Mouse (Mus musculus): Measurements from ENCODE around the gene Anxa8.
A peak's percentile ranks its signal among the peaks of the same experiment; 100 is the strongest.

Anxa8 gene

GRCm38 (mm10) chr14:34085731-34086130, at the start of gene Anxa8:
Anxa8 (plus strand) TSS chr14:34085981.
- no peak for DNase-seq (ENCODE audit: low spot score in 2 of 2)

GRCm38 (mm10) chr14:34041241-34041640, 44.5 kb upstream of the Anxa8 start:
- no peak for DNase-seq (ENCODE audit: low spot score in 2 of 2)

- DNase-seq (ENCODE audit: low spot score in 2 of 2): no peak
Observed at GRCm38 (mm10) chr14:34043341-34043740, 42.4 kb upstream of the Anxa8 start.

DNA sequence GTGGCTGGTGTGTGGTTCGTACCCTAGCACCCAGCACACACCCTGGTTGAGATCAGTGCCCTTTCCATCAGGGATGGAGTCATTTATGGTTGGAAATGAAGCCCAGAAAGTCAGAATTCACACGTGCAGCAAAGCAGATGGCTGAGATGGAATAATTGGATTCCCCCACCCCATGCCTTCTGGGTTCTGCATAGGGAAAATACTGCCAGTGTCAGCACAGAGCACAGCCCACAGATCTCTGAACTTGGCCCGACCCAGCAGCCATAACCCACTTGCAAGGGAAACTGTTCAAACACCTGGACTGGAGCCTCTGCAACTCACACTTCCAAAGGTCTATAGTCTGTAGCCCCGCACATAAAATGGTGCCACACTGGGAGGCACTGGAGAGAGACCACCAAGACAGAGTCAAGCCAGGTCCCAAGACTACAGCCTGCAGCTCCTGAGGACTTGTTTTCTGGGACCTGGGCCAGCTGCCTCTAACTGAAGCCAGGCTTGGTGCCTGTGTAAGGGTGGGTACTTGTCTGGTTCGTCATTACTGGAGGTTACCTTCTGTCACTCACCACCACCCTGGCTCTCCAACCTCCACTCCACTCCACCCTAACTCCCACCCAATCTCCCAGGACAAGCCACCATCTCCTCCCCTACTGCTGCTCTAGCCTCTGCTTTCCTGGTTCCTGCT, 35.5 kb upstream of the Anxa8 start:
- DNase-seq (ENCODE audit: low spot score in 2 of 2): no peak

DNA sequence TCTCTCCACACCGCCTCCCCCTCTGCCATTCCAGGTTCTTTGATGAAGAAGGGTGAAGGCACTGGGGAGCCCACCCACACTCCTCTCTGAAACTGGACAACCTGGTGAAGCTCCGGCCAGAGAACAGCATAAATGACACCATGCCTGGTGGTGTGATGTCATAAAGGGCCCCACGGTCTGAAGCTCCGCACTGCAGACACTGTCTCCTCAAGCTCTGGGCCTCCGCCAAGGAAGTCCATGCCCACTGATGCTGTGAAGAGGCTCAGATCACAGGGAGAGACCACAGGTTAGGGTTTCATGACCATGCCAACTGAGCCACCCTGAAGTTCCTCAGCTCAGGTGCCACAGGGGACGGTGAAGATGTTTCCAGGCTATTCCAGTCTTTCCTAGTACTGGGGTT, 33.3 kb upstream of the Anxa8 start, which contains the start of gene Antxrl:
Gene Antxrl, plus strand, starts transcription at position 192 of the 400 bp plus-strand sequence.
- no peak for DNase-seq (ENCODE audit: low spot score in 2 of 2)

DNA sequence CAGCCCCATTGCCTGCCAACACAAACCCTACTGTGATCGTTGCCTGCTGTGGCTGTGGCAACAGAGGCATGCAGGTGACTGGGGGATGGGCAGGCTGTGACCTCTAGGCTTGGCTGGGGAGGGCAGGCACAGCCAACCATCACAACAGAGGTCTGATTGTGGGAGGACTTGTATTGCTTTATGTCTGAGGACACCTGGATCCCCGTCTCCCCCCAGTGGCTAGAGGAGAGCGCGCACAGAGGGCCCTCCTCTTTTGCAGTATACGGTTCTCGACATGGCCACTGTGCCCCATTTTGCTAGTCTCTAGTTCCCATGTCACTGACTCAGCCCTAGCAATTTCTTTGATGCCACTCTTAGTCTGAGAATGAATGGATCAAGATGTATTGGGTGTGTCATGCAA, 14.1 kb upstream of the Anxa8 start:
- no peak for DNase-seq (ENCODE audit: low spot score in 2 of 2)

DNA sequence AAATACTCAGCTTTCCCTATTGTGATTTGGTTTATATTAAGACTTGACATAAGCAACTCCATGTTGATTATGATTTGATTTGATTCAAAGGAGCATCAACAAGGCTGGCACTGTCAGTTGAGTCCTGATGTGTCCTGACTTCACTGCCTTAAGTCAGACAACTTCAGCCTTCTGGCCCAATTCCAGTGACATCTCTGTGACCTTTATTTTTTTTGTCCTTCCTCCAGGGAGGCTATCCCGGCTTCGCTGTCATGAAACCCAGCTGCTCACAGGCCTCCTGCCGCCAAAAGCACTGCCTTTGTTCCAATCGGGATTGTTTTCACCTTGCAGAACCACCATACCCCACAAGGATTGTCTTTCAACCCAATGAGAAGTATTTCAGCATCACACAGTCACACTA, 10.4 kb upstream of the Anxa8 start:
- no peak for DNase-seq (ENCODE audit: low spot score in 2 of 2)

DNA sequence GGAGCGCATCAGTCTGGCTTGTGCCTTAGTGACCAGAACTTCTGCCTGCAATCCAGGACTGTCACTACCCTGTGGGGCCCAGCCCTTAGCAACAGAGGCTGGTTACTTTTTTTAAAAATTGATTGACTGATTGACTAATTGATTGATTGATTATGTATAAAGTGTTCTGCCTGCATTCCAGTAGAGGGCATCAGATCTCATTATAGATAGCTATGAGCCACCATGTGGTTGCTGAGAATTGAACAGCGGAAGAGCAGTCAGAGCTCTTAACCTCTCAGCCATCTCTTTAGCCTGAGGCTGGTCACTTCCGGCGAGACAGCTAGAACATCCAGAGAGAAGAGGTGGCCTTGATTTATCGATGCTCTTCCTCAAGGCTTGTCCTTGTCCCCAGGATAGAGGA, 8.6 kb upstream of the Anxa8 start:
- no peak for DNase-seq (ENCODE audit: low spot score in 2 of 2)

- no peak for DNase-seq (ENCODE audit: low spot score in 2 of 2)
Observed at GRCm38 (mm10) chr14:34078293-34078692, 7.5 kb upstream of the Anxa8 start.

DNA sequence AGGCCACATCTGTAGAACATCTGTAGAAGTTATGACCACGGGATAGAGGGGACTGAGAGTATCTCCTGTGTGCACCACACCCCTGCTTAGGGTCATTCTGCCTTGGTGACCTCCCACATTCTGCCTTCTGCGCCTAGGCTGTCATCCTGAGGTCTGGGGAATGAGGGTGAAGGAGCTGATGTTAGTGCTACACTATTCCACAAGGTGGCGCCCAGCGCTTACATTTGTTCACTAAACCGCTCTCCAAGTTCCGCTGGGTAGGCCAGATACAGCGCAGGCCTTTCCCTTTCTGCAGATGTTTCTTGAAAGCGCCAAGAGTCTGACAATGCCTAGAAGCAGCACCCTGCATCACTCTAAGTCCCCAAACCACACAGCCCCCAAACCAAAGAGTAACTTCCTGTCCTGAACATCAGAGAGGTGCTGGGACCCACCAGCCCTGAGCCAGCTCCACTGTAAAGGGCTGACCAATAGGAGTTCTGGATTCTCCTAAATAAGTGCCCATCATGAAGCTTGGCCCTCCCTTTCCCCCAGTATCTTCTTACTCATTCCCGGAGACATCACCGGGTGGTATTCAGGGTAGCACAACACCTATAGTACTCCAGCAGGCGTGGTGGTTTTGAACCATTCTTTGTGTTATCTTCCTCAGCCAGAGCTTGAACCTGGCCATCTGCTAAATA, 5.3 kb upstream of the Anxa8 start:
- DNase-seq (ENCODE audit: low spot score in 2 of 2): peak in 1 of 2 experiments; percentile 3

- no peak for DNase-seq (ENCODE audit: low spot score in 2 of 2)
Observed at GRCm38 (mm10) chr14:34086806-34087205, 1.0 kb downstream of the Anxa8 start.

- no peak for DNase-seq (ENCODE audit: low spot score in 2 of 2)
Observed at GRCm38 (mm10) chr14:34087856-34088398, 2.1 kb downstream of the Anxa8 start.

DNA sequence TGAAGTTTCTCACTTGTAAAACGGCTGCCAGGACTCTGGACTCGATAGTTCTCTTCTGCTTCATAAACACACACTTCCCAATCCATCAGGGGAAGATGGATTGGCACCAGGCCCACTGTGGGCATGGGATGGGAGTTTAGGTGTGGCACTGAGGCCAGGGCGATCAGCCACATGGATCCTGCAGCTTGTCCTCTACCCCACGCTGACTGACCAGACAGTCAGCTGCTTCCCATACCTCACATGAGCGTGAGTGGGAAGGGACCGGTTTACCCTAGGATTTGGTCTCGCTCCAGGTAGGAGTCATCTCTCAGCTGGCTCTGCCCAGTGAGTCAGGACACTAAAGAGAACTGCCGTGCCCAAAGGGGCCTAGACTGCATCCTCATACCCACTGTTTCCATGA, 4.0 kb downstream of the Anxa8 start:
- DNase-seq (ENCODE audit: low spot score in 2 of 2): no peak

- no peak for DNase-seq (ENCODE audit: low spot score in 2 of 2)
Observed at GRCm38 (mm10) chr14:34091475-34091874, 5.7 kb downstream of the Anxa8 start.

DNA sequence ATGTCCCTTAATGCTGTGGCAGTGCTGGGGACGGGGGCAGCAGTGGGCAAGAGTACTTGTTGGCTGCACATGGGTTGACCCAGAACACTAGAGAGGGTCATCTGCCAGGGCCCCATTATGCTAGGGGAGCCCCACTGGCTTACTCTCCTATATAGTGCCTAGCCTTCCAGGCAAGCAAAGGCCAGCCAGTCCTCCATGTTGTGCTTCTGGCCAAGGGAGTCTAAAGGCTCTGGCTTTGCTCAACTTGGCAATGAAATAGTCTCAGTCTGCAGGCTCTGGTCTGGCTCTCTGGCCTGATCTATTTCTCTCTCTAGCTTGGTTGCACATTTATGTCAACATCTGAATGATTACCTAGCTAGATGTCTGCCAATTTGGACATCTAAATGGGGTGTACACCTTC, 7.1 kb downstream of the Anxa8 start:
- no peak for DNase-seq (ENCODE audit: low spot score in 2 of 2)

- DNase-seq (ENCODE audit: low spot score in 2 of 2): no peak
Observed at GRCm38 (mm10) chr14:34096161-34096560, 10.4 kb downstream of the Anxa8 start.

- DNase-seq (ENCODE audit: low spot score in 2 of 2): no peak
Observed at GRCm38 (mm10) chr14:34102601-34103000, 16.8 kb downstream of the Anxa8 start, which contains the start of gene A630023A22Rik. A630023A22Rik (minus strand) TSS chr14:34102754.

DNA sequence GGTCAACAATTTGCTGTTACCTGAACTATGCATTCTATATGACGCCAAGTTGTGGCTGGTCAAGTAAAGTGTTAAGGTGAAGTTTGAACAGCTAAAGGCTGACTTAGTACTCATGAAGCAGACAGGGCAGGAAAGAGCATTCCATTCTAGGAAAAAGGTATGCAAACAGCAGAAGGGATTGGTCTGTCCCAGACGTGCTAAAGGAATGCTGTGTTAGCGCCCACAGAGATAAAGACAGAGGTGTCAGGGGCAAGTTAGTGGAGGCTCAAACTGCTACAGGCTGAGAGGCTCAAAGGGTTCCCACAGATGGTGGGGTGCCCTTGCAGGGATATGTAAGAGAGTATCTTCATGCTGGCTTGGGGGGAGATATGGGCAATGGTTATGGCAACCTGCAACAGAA, 18.1 kb downstream of the Anxa8 start:
- no peak for DNase-seq (ENCODE audit: low spot score in 2 of 2)

- no peak for DNase-seq (ENCODE audit: low spot score in 2 of 2)
Observed at GRCm38 (mm10) chr14:34104892-34105291, 19.1 kb downstream of the Anxa8 start.

DNA sequence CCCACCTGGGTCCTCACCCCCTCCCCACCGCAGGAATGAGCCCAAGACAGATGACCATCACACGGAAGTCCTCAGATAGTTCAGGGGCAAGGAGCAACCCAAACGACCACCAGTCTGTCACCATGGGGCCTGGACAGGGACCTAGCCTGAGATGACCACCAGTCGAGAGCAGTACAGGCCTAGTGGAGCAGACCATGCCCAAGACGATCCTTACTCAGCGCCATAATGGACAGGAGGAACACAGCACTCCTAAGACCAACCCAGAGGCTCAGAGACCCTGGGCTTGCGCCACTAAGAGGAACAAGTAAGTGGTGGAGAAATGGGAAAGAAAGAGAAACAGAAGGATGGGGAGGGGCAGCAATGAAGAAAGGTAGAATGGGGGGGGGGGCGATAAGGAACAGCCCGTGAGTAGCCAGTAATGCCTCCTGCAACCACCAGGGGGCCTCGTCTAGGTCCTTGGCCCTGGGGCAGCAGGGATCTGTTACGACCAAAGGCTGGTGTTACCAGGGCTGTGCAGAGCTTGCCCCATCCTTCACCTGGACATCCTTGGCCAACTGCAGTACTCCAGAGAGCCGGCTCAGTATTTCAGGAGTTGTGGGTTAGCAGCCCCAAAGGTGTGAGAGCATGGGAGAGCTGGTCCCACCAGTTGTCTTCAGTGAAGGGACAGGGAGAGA, 20.7 kb downstream of the Anxa8 start:
- no peak for DNase-seq (ENCODE audit: low spot score in 2 of 2)

- DNase-seq (ENCODE audit: low spot score in 2 of 2): no peak
Observed at GRCm38 (mm10) chr14:34107594-34107993, 21.8 kb downstream of the Anxa8 start.

GRCm38 (mm10) chr14:34114311-34114710, 28.5 kb downstream of the Anxa8 start:
- no peak for DNase-seq (ENCODE audit: low spot score in 2 of 2)
